Mouse (Mus musculus) right cerebral cortex, postnatal 25 days (tissue): ENCODE data around the gene Slc51a.
A peak's percentile ranks its signal among the peaks of the same experiment; 100 is the strongest.

Experiments
- DNase-seq: peaks from one replicate; pipeline ENCODE4 v3.0.0; 2022

Slc51a gene

DNA sequence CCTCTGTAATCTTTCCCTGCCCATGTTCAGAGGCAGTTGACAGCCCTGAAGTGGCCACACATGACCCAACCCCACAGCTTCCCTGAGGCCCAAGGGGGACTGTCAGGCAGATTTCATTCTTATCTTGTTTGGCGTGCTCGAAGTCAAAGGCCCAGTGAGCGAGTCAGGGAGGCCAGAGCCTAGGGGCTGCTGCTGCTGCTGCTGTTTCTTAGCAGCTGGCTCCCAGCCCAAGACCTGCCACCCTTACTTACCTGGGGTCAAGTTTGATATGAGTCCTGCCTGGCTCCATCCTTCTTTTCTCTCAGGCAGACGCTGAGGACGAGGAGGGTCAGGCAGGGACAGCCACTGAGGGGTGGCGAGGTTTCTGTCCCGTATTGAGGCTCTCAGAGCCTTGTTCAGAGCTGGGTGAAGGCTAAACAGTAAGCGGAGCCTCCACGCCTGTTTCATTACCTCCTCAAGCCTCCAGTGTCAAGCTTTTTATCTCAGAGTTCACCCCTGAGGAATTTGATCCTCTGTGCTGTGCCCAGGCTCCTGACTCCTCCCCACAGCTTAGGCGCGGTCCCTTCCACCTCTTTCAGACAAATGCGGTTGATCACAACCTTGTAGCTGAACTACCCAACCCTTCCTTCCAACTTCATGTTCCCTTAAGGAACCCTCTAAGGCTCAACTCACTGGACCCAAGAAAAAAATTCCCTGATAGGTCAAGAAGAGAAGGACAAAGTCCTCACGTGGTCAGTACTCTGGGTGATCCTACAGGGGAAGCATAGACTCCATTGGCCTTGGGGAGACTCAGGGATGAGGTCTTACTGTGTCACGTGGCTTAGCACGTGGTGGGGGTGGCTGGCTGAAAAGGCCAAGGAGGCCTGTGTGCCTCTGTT lies at the start of gene Slc51a:
Gene Slc51a, minus strand, starts transcription at position 646 of the 878 bp plus-strand sequence.
- no peak for DNase-seq

DNA sequence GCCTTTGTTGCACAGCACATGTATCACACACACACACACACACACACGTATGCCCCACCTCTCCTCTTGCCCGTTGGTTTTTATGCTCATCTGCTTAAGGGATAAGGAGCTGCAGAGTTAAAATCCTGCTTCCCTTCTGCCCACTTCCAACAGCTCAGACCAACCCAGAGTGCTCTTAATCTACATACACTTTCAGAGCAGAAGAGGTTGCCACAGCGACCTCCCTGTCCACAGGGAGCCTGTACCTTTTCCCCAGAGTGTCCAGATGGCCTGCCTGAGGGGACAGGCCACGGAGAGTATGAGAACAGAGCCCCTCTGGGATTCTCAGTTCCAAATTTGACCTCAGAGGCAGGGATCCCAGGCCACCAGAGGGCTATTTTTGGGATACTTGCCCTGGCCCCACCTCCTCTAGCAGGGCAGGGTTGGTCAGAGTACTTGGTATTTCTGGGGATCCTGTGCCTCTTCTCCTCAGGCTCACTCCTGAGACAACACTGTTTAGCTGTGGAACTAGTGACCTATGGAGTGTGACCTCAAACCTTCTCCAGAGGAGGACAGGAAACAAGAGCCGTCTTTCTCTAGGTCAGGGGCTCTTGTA lies 47.6 kb upstream of the Slc51a start:
- DNase-seq: no peak

DNA sequence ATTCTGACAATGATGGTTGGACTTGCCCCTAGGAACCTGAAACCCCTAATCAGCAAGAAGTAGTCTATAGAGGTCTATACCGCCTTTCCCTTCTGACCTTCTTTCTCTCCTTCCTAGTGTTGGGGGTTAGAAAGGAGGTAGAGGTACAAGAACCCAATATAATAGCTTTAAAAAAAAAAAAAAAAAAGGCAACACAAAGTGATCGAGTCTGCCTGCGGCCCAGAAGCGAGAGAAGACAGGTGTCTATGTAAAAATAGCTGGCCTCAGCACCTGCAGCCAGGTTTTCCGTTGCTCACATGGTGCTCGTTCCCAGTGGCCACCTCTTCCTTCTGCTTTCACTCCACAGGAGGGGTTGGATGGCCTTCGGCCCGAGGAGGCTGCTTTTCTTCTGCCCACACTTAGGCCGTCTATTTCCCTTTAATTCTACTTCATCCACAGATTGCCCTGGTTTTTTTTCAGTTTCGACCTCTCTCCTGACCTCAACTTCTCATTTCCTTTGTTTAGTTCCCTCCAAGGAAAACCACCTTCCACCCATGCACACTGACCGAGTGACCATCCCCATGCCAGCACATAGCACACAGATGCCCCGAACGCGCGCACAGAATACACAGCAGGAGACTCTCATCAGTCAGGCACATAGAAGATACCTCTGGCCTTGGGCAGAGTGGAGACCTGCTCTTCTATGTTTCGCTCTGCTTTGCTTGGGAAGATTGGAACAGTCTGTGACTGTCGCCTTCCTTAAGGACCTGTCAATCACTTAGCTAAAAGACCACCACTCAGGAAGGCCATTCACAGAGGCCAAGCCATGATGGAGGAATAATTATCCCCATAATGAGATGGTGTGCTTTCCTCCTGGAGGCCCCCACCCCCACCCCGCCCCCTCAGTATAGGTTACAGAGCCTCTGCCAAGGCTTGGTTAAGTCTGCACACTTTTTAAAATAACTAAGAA lies 45.5 kb upstream of the Slc51a start:
- no peak for DNase-seq

DNA sequence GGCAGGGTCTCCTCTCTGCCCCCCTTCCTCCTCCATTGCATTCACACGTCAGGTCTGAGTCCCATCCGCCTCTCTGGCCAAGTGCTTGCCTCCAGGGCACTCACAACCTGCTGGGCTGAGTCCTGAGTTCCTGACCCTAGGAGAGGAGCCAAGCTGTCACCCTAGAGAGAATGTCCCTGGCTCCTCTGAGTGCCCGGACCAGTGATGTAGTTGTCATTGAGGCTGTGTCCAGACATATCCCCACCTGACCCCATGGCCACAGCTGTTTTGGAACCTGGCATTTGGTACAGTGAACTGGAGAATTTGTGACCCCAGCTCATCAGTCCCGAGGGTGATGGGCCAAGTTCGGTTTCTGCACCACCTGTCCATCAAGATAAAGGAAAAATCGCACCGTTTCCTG lies 39.2 kb upstream of the Slc51a start:
- DNase-seq: no peak

DNA sequence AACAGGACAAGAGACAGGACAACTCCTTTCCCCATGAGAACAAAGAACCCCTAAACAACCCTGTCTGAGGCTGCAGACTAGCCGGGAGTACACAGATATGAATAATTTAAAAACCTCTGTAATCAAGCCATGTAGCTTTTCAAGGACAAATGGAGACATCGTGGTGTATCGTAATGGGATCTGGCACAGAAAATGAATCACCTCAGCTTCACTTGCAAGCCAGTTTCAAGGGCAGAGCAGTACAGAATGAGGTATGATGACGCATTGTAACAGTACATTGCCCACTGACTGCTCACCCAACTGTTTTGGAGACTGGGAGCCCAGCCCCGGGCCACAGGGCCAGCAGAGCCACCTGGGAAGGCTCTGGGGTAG lies 36.6 kb upstream of the Slc51a start:
- DNase-seq: no peak

DNA sequence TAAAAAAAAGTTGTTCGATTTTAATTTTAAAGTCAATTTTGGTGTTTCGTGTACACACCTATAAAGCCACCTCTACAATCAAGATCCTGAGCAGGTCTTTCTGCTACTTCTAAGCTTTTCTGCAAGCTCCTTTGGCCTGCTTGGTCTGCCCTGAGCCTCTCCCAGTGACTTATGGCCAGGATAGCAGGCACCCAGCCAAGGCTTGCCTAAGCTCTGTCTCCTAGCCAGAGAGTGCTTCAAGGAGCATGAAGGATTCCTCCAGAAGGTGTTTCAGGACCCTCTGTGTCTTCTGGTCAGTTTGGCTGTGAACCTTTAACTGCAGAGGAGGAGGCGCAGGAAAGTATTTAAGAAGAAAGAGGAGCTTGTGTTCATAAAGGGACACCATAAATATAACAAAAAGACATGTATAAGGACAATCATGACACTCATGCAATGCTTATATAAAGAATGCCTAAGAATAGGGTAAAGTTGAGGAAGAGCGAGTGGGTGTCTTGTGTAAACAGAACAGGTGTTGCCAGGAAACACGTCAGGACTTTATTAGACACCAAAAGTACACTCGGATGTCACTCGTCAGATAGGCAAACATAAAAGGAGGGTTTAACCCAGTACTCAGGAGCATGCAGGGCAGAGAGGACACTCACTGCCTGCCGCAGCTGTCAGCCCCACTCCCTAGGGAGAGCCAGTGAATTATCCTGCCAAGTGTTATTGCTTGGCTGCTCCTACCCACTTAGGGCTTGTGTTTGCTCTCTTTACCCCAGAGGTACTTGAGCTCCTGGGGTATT lies 36.0 kb upstream of the Slc51a start:
- no peak for DNase-seq

DNA sequence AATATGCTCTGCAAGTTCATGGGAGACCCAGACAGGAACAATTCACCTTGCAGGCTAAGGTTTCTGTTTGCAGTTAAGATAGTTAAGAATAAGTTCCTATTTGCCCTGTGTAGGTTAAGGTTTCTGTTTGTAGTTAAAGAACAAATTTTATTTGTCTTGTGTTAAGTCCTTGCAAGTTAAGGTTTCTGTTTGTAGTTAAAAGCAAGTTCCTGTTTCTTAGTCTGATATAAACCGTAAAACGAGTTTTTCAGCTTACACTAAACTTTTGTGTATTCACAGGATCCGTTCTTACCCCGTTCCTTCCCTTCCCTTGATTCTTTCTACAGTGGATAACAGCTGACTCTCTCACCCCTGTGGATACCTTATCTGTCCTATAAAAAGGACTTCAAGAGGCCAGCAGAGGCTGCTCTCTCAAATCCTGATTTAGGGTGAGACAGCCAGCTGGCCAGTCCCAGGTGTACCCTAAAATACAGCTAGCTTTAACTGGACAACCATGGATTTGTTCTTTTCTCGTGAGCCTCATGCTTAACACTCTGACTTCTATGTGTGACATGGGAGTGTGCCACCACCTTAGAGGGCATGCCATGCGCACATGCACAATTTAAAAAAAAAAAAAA lies 35.0 kb upstream of the Slc51a start:
- no peak for DNase-seq

DNA sequence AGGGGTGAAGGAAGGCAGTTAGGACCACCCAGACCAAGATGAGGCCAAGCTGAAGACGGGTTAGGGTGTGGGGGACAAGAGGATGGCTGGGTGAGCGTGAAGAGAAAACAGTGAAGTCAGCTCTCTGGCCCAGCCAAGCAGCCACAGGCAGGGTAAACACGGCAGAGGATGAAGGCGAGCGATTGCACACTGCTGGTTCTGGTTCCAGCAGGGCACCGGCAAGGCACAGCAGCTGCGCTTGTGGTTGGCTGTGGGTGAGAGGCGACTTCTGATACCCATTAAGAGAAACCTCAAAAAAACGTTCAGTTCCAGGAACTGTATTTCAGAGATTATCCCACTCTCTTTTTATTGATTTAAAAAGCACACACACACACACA lies 32.7 kb upstream of the Slc51a start:
- no peak for DNase-seq

DNA sequence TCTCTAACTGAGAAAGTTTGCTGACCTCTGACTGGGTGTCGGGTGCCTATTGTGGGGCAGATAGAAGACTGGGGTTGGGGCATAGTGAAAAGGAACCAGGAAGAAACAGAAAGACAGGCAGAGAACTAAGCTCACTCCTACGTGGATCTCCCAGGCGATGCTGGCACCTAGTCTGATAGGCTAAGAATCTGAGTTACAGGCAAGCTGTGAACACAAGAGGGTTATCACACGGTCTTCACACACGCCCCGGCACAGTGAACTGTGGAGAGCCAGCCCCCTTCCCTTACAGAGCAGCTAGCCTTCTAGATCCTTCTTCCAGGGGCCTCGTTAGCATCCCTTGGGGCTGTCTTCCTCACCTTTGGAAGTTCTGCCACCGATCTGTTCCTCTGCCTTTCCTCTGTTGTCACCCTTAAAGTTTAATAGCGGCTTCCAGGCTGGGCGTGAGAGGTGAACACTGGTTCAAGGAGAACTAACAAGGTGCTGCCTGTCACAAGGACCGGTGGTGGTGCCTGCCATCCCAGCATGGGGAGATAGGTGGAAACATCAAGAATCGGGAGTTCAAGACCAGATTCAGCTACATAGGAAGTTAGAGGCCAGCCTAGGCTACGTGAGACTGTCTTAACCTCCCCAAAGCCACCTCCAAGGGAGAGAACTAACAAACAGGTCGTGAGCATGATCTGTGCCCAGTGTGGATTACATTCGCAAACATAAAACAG lies 32.1 kb upstream of the Slc51a start:
- no peak for DNase-seq

DNA sequence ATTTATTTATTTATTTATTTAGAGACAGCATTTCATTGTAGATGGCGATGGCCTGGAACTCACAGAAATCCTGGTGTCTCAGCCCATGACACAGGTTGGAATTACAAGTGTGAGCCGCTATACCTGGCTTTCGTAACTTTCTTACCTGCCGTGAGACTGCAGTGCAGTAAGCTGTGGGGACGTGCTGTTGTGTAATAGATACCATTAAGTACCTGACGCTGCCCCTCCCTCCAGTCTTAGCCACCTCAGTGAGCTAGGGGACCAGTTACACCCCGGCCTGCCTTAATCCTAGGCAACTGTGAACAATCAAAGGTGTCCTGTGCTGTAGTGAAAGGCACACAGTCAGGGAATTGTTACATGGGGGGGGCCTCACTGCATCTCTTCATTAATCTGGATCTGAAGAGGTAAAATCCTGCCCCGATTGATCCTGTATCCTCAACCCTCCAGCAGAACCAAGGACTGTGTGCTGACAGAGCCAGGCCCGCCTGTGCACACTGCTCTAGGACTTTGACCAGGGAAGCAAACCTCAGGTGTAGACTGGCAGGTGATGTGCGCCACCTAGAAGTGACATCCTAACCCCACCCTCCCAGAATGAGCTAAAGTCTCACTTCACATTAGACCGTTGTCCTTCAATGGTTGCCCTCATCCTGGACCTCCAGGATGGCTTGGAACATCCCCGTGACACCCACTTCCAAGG lies 30.3 kb upstream of the Slc51a start:
- no peak for DNase-seq

DNA sequence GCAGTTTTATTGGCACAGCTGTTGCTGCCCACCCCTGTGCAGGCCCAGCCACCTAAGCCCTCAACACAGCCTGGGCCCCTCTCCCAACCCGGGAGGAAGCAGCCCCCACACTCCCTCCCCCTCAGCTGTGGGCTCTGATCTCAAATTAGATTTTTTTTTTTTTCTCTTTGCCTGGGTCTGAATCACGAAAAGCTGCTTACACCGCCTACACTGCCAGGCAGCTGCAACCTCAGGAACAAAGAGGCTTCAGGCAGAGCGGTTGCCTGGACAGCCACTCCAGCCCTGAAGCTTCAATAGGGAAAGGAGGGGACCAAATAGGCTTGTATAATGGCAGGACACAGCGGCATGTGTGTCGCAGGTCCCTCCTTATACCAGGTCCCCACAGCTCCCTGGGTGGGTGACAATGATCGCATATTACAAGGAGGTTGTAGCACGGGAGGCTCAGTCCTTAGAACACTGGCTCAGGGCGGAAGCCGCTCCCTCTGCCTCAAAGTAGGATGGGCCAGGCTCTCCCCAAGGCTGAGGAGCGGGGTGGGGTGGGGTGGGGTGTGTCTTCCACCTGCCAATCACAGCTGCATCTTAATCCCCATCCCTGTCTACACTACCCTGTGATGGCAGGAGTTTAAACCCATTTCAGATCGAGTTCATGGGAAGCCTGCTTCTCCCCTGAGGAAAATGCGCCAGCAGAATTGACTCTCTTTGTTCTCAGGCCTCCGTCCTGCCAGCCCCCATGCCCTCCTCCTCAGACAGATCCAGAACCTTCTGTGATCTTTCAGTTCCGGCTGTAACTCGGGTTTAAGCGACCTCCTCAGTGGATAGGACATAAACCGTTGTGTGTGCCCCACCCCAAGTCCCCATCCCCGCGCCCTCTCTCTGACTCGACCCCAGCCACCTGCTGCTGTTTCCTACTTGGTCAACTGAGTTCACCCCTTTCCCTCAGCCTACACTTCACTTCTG lies 28.6 kb upstream of the Slc51a start:
- DNase-seq: peak; percentile 83

DNA sequence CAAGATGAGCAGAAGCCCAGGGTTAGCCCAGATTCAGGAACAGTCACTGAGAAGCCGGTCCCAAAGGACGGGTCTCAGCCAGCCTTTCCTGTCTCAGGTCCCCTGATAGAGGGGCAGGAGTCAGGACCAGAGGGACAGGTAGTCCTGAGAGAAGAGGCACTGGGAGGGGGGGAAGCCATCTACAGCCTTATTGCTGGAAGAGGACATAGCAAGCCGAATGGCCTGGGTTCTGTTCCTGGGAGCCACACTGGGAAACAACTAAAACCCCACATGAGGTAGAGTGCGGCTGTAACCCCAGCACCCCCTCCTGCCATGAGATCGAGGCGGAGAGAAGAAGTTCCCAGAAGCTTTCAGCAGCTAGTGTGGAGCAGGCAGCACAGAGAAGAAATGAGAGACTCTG lies 26.3 kb upstream of the Slc51a start:
- no peak for DNase-seq

DNA sequence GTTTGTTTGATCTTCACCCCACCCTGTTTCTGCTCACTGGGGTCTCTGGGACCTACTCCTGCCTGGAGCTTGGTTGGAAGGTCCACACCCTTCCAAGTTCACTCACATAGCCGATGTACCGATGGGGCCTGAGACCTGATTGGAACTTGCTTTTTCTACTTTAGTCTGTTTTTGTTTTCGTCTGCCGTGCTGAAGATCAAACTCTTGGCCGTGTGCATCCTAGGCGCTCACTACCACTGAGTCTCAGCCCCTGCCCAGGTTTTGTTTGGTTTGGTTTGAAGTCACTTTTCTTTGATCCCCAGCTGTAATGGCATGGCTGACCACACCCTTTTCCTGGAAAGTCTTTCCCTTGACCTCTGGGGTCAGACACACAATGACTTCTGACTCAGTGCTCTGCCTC lies 25.7 kb upstream of the Slc51a start:
- no peak for DNase-seq

DNA sequence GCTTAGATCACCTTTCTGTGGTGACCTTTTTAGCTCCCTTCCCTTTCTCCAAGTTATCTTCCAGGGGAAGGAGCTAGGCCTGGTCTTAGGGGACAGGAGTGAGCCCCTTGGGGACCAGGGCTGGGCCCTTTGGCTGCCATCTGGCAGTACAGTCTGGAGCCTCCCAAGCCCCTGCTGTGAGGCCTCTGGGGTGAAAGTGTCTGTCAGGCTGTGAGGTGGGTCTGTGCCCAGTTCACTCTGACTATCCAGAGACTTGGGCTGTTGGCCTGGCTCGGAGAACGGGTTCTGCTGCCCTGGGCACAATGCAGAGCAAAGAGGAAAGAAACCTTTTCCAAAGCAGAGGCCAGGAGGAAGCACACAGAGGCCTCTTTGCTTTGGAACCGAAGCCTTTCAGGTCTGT lies 25.2 kb upstream of the Slc51a start:
- no peak for DNase-seq

DNA sequence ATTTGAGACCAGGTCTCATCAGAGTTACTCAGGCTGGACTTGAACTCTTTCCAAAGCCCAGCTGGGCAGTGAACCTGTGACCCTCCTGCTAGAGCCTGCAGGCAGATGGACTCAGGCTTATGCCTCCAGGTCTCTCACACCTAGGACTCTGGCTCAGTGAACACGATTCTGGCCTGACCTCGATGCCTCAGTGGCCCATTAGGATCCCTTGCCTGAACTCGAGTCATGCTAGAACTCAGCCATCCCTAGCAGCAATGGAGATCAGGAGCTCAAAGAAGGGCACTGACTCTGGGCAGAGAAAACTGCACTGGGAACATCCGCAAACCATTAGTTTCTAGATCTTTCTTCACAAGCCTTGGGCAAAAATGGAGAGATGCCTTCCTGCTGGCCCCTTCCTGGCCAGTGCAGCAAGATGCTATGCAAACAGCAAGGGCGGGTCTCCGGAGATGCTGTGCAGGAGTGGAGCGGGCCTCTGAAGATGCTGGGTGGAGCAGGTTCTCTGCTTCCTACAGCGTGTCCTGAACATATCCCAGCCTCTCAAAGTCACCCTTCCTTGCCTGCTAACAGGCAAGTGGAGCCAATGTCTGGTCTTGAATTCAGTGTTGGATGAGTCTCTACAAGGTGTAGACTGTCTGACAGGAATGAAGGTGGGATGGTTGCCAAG lies 24.3 kb upstream of the Slc51a start:
- no peak for DNase-seq

DNA sequence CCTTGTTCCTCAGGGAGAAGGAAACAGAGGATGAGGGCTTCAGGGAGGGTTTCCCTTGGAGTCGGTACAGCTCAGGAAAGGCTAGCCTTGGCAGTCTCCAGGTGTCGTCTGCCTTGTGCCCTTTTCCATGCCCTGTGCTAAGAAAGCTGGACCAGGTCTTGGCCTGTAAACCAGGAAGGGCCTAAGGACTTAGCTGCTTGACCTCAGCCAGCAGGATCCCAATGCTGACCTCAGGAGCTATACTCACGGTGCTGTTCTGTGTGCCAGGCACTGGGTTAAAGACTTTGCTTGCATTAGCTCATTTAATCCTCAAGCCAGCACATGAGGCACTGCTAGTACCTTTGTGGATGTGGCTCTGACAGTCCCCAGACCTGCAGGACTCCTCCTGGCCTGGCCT lies 23.7 kb upstream of the Slc51a start:
- no peak for DNase-seq

DNA sequence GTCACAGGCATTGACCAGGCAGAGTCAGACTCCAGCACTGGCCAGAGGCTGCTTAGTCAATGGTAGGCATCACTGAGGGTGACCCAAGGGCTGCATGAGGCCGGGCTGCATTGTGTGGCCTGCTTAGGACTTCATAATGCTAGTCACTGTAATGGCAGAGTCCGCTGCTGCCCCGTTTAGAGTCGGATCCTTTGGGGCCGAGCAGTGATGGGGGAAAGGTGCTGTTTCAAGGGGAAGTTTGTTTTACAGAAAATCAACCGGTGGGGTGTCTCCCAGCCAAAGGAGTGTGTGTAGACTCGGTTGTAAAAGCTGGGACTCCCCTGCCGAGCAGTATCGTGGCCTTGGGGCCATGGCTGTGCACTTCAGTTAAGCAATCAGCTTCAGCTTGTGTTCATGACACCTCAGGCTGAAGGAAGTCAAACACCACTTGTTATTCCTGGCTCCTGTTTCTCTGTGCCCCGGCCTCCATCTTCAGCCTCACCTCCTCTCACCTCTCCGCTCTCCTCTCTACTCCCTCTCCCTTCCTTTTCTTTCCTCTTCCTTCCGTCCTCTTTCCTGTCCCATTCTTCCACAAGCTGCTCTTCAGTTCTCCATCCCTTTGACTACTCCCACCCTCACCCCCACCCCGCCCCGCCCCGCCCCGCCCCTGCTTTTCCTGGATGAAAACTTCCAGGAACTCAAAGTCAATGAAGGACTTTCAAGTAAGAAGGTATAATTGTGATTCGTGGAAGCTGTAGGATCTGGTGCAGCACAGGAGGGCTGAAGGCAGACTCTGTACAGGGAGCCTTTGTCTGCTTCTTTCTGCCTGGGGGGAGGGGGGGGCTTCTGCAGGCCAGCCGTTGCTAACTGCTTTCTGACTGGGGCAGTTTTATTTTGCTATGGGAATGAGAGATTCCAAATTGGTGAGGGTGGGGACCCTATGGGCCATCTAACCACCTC lies 23.0 kb upstream of the Slc51a start:
- DNase-seq: no peak
